Mouse (Mus musculus) E14TG2a.4 (cell line): ENCODE data around the gene Plekhm2.
A peak's percentile ranks its signal among the peaks of the same experiment; 100 is the strongest.

ENCODE experiments used
- H3K27me3 ChIP-seq: 2 replicates; pipeline ENCODE4 v1.6.1; 2014; ENCODE audit warnings: low read length, control low read depth; ENCODE audit not compliant: insufficient read depth
- H3K36me3 ChIP-seq: 2 replicates; pipeline ENCODE4 v1.6.1; 2014; ENCODE audit warnings: low read length, control low read depth; ENCODE audit not compliant: insufficient read depth
- H3K4me1 ChIP-seq: replicated peaks from 2 replicates; pipeline ENCODE4 v1.6.1; 2014; ENCODE audit warnings: low read depth, low read length, control low read depth
- H3K4me3 ChIP-seq: replicated peaks from 2 replicates; pipeline ENCODE4 v1.5.1; 2014; ENCODE audit warnings: mild to moderate bottlenecking, low read length
- H3K9me3 ChIP-seq: 2 replicates; pipeline ENCODE4 v1.6.1; 2014; ENCODE audit warnings: low read length, control low read depth
- CTCF ChIP-seq: conservative IDR thresholded peaks from 2 replicates; pipeline ENCODE4 v1.5.1; 2014; ENCODE audit warnings: low read length
- NANOG ChIP-seq: IDR thresholded peaks from 2 replicates; pipeline ENCODE4 v1.6.1; 2014; ENCODE audit warnings: borderline replicate concordance, low read length, mixed read lengths
- POU5F1 ChIP-seq: IDR thresholded peaks from 2 replicates; pipeline ENCODE4 v1.6.1; 2014; ENCODE audit warnings: low read length, borderline replicate concordance

Gene Plekhm2

GRCm38 (mm10) chr4:141616811-141617210, 47.9 kb downstream of the Plekhm2 start:
- no peak for TF ChIP-seq NANOG
- no peak for TF ChIP-seq POU5F1
- TF ChIP-seq CTCF = no peak
- Histone ChIP-seq H3K4me3 (0 out of 2 replicates have a peak overlapping the region, but pooled peaks have one; percentile 52), H3K9me3 (no peaks in the 10 kb centered on the region), H3K27me3 (0 out of 2 replicates have a peak, but pooled peaks cover 5% of the 10 kb centered on the region), H3K4me1 (peaks cover 49% of the 10 kb centered on the region), H3K36me3 (peaks cover 11% of the 10 kb centered on the region; the same call in 1 of the 2 replicates)

GRCm38 (mm10) chr4:141614946-141615345, 49.8 kb downstream of the Plekhm2 start:
- TF ChIP-seq POU5F1 (no peak), NANOG (no peak), CTCF (no peak)
- Histone ChIP-seq H3K9me3 (no peaks in the 10 kb centered on the region), H3K36me3 (peaks cover 11% of the 10 kb centered on the region; the same call in 1 of the 2 replicates), H3K4me3 (no peak overlapping the region), H3K4me1 (peaks cover 49% of the 10 kb centered on the region), H3K27me3 (0 out of 2 replicates have a peak, but pooled peaks cover 8% of the 10 kb centered on the region)

- Histone ChIP-seq H3K4me3 (no peak overlapping the region), H3K36me3 (peaks cover 7% of the 10 kb centered on the region; the same call in 1 of the 2 replicates), H3K27me3 (0 out of 2 replicates have a peak, but pooled peaks cover 3% of the 10 kb centered on the region), H3K4me1 (peaks cover 29% of the 10 kb centered on the region), H3K9me3 (no peaks in the 10 kb centered on the region; the same call in 1 of the 2 replicates)
- TF ChIP-seq NANOG = no peak
- no peak for TF ChIP-seq POU5F1
- no peak for TF ChIP-seq CTCF
Observed at GRCm38 (mm10) chr4:141609538-141609937, 55.2 kb downstream of the Plekhm2 start.

GRCm38 (mm10) chr4:141605861-141606260, 58.8 kb downstream of the Plekhm2 start, which contains the start of gene Fblim1:
Fblim1 (minus strand) TSS chr4:141606096.
- TF ChIP-seq CTCF (no peak), NANOG (no peak), POU5F1 (no peak)
- Histone ChIP-seq H3K9me3 (no peaks in the 10 kb centered on the region; the same call in 1 of the 2 replicates), H3K4me1 (peaks cover 53% of the 10 kb centered on the region), H3K36me3 (no peaks in the 10 kb centered on the region), H3K27me3 (no peaks in the 10 kb centered on the region), H3K4me3 (no peak within 1 kb of the TSS)

- no peaks in the 10 kb centered on the region for H3K36me3 ChIP-seq
- no peaks in the 10 kb centered on the region; the same call in 1 of the 2 replicates for H3K9me3 ChIP-seq
- no peak overlapping the region for H3K4me3 ChIP-seq
- no peaks in the 10 kb centered on the region for H3K27me3 ChIP-seq
- no peak for TF ChIP-seq POU5F1
- no peak for TF ChIP-seq CTCF
- TF ChIP-seq NANOG = no peak
- peaks cover 58% of the 10 kb centered on the region for H3K4me1 ChIP-seq
Observed at GRCm38 (mm10) chr4:141605421-141605820, 59.3 kb downstream of the Plekhm2 start.

- H3K4me1 ChIP-seq = peaks cover 60% of the 10 kb centered on the region
- H3K4me3 ChIP-seq = 0 out of 2 replicates have a peak overlapping the region, but pooled peaks have one; percentile 4
- H3K27me3 ChIP-seq = no peaks in the 10 kb centered on the region
- H3K9me3 ChIP-seq = no peaks in the 10 kb centered on the region; the same call in 1 of the 2 replicates
- TF ChIP-seq NANOG = no peak
- no peak for TF ChIP-seq POU5F1
- no peak for TF ChIP-seq CTCF
- H3K36me3 ChIP-seq = no peaks in the 10 kb centered on the region
Observed at GRCm38 (mm10) chr4:141604493-141604892, 60.2 kb downstream of the Plekhm2 start.

GRCm38 (mm10) chr4:141603921-141604320, 60.8 kb downstream of the Plekhm2 start:
- 0 out of 2 replicates have a peak overlapping the region, but pooled peaks have one; percentile 4 for H3K4me3 ChIP-seq
- no peaks in the 10 kb centered on the region for H3K36me3 ChIP-seq
- TF ChIP-seq CTCF (no peak), NANOG (no peak)

GRCm38 (mm10) chr4:141602523-141603223, 62.0 kb downstream of the Plekhm2 start:
- Histone ChIP-seq H3K4me1 (peaks cover 62% of the 10 kb centered on the region), H3K9me3 (no peaks in the 10 kb centered on the region; the same call in 1 of the 2 replicates), H3K4me3 (peak overlapping the region; percentile 35), H3K27me3 (no peaks in the 10 kb centered on the region), H3K36me3 (no peaks in the 10 kb centered on the region)
- TF ChIP-seq NANOG (no peak), POU5F1 (no peak), CTCF (0 out of 2 replicates have a peak, but pooled peaks have one; percentile 4)

More at GRCm38 (mm10) chr4:141603921-141604320, 60.8 kb downstream of the Plekhm2 start:
- H3K27me3 ChIP-seq = no peaks in the 10 kb centered on the region
- no peaks in the 10 kb centered on the region; the same call in 1 of the 2 replicates for H3K9me3 ChIP-seq
- peaks cover 58% of the 10 kb centered on the region for H3K4me1 ChIP-seq
